Mouse (Mus musculus) lung, adult 2 months (tissue): ENCODE results near the gene Plagl1. TPM values are rescaled to one million over a fixed set of nuclear protein-coding genes. Genes with fewer than 3 reads are reported as not detected.
"Not testable (repeated sequence)": the region's sequence is repeated elsewhere in the genome, so short reads cannot be mapped to it uniquely, and the experiment has no call there.

ENCODE experiments used
- DNase-seq: peaks from one replicate; pipeline ENCODE4 v3.0.0; 2022
- H3K4me1 ChIP-seq: fragments of 200-500 bp; 2 replicates; pipeline ENCODE4 v1.6.1; 2011; ENCODE audit warnings: low read length; ENCODE audit not compliant: control insufficient read depth, insufficient read depth
- H3K4me3 ChIP-seq: fragments of 200-500 bp; replicated peaks from 2 replicates; pipeline ENCODE3; 2011; ENCODE audit warnings: low read depth, mild to moderate bottlenecking, control low read depth, low read length; ENCODE audit errors: extremely low read depth
- CTCF ChIP-seq: fragments of 200-500 bp; IDR thresholded peaks from 2 replicates; pipeline ENCODE4 v1.5.1; 2011; ENCODE audit warnings: mild to moderate bottlenecking, low read length, control low read depth; ENCODE audit not compliant: insufficient read depth
- POLR2A ChIP-seq: fragments of 200-500 bp; IDR thresholded peaks from 2 replicates; pipeline ENCODE4 v1.6.1; 2011; ENCODE audit warnings: low read depth, mild to moderate bottlenecking, control low read depth, low read length, borderline replicate concordance; ENCODE audit errors: extremely low read depth
- WGBS: fragments of 180-500 bp; shearing (Covaris S2); methylation state at CpG from one replicate; pipeline ENCODE4 v1.1.7; 2018; 5-methylcytosine and 5-hydroxymethylcytosine counted together
- polyA plus RNA-seq: library from polyadenylated mRNA; depleted of rRNA; stranded (reverse); fragments of >200 nt; gene quantifications from 2 replicates; pipeline ENCODE4 v1.2.3, GENCODE M21; 2012; rRNA removed

Gene Plagl1
- polyA plus RNA-seq: 28.8 and 35.3 TPM in 2 replicates

GRCm38 (mm10) chr10:13060021-13060668 is at the start of gene Plagl1:
Gene Plagl1 (plus strand): TSS chr10:13060504.
- Histone ChIP-seq H3K4me1 (no peaks in the 10 kb centered on the region), H3K4me3 (no peak within 1 kb of the TSS)
- TF ChIP-seq POLR2A (no peak), CTCF (no peak)
- WGBS: 64% methylated on average over 11 of the region's 11 CpGs
- DNase-seq: no peak

DNA sequence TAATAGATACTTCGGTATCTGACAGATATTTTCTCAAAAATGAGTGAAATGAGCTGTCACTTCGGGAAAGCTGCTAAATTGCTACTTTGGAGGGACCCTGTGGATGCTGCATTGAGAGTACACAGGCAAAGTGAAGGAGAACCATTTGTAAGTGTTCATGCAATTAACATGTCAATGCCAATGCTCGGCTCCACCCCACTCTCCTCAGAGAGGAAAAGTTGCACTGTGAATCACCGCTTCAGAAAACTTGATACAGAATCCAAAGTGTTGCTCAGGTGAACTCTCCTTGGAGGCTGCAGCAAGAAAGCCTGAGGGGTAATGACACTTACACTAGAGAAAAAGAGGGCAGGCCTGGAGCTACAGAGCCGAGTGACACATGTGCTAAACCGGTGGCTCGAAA is 46.3 kb upstream of the Plagl1 start:
- Histone ChIP-seq H3K4me1 (no peaks in the 10 kb centered on the region; the same call in 1 of the 2 replicates), H3K4me3 (no peak overlapping the region)
- TF ChIP-seq CTCF (no peak), POLR2A (no peak)
- 73% methylated on average over 7 of the region's 7 CpGs for WGBS
- no peak for DNase-seq

- TF ChIP-seq CTCF (peak; percentile 44; the same call in 1 of the 2 replicates), POLR2A (no peak)
- WGBS: 17% methylated on average over 4 of the region's 4 CpGs
- H3K4me3 ChIP-seq: no peak overlapping the region
- no peaks in the 10 kb centered on the region for H3K4me1 ChIP-seq
- DNase-seq: peak; percentile 19
Observed at GRCm38 (mm10) chr10:13016573-13016972, 43.7 kb upstream of the Plagl1 start.

- no peak for DNase-seq
- no peaks in the 10 kb centered on the region for H3K4me1 ChIP-seq
- H3K4me3 ChIP-seq: no peak overlapping the region
- WGBS: 68% methylated on average over 7 of the region's 7 CpGs
- TF ChIP-seq POLR2A: no peak
- peak; percentile 56 for TF ChIP-seq CTCF
Observed at GRCm38 (mm10) chr10:13018510-13018909, 41.8 kb upstream of the Plagl1 start.

- TF ChIP-seq CTCF: no peak
- TF ChIP-seq POLR2A: no peak
- no peak for DNase-seq
- H3K4me3 ChIP-seq: no peak overlapping the region
- H3K4me1 ChIP-seq: no peaks in the 10 kb centered on the region
- 77% methylated on average over 5 of the region's 5 CpGs for WGBS
Observed at GRCm38 (mm10) chr10:13019026-13019425, 41.3 kb upstream of the Plagl1 start.

GRCm38 (mm10) chr10:13022103-13022502 is 38.2 kb upstream of the Plagl1 start:
- 79% methylated on average over 4 of the region's 4 CpGs for WGBS
- TF ChIP-seq POLR2A: no peak
- Histone ChIP-seq H3K4me1 (no peaks in the 10 kb centered on the region), H3K4me3 (no peak overlapping the region)
- DNase-seq: no peak

- H3K4me1 ChIP-seq, H3K4me3 ChIP-seq, DNase-seq: not testable (repeated sequence)
- WGBS: 61% methylated on average over 3 of the region's 3 CpGs
Observed at GRCm38 (mm10) chr10:13023985-13024384, 36.3 kb upstream of the Plagl1 start.

GRCm38 (mm10) chr10:13027702-13028101 is 32.6 kb upstream of the Plagl1 start:
- Histone ChIP-seq H3K4me1 (no peaks in the 10 kb centered on the region), H3K4me3 (no peak overlapping the region)
- no peak for DNase-seq
- no peak for TF ChIP-seq POLR2A
- TF ChIP-seq CTCF: no peak
- WGBS: 78% methylated on average over 5 of the region's 5 CpGs

- TF ChIP-seq CTCF (no peak), POLR2A (no peak)
- H3K4me1 ChIP-seq: no peaks in the 10 kb centered on the region
- WGBS: 81% methylated on average over 1 of the region's 1 CpGs
- DNase-seq: no peak
- H3K4me3 ChIP-seq: no peak overlapping the region
Observed at GRCm38 (mm10) chr10:13028215-13028614, 32.1 kb upstream of the Plagl1 start.

DNA sequence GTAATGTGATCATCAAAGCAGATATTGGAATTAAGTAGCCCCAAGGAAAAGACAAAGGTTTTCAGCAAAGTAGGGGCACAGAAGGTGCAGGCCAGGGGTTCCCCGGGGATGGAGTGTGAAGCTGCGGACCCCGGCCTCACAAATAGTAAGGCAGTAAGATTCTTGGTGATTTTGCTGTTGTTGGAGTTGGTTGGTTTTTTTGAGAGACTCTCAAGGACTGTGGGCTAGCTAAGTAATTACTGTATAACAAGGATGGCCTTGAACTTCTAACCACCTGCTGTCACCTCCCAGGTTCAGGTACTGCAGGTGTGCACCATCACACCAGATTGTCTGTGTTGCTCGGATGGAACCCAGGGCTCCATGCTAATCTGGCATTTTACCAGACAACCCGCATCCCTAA is 30.9 kb upstream of the Plagl1 start:
- DNase-seq: no peak
- no peak overlapping the region for H3K4me3 ChIP-seq
- H3K4me1 ChIP-seq: no peaks in the 10 kb centered on the region
- TF ChIP-seq CTCF: no peak
- TF ChIP-seq POLR2A: no peak
- WGBS: 93% methylated on average over 5 of the region's 5 CpGs

- H3K4me3 ChIP-seq: no peak overlapping the region
- no peak for DNase-seq
- 74% methylated on average over 3 of the region's 3 CpGs for WGBS
- no peaks in the 10 kb centered on the region for H3K4me1 ChIP-seq
- TF ChIP-seq CTCF (no peak), POLR2A (no peak)
Observed at GRCm38 (mm10) chr10:13035270-13035669, 25.0 kb upstream of the Plagl1 start.
